Mouse (Mus musculus) testis, postnatal 14 days (tissue): ENCODE data around the gene Olfr834.

Source experiments
- DNase-seq: peaks from one replicate; pipeline ENCODE4 v3.0.0; 2021; ENCODE audit warnings: low spot score

Olfr834 gene

DNA sequence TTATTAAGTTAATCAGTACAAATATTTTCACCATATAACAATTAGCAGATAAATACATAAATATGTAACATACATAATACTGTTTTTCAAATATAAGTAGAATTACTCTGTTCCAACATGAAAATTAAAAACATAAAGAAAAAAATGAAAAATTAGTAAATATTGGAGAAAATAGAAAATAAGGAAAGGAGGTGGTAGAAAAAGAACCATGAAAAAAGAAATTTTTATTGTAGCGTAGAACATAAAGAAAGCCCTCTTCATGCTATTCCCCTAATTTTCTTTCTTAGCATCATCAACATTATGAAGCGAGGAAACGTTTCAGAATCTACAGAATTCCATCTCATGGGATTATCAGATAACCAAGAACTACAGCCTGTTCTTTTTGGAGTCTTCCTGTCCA, at the start of gene Olfr834:
Gene Olfr834 (plus strand): TSS at position 301 of the 400 bp plus-strand sequence.
- DNase-seq: no peak

- DNase-seq: no peak
Observed at GRCm38 (mm10) chr9:18962021-18962420, 25.8 kb upstream of the Olfr834 start.

DNA sequence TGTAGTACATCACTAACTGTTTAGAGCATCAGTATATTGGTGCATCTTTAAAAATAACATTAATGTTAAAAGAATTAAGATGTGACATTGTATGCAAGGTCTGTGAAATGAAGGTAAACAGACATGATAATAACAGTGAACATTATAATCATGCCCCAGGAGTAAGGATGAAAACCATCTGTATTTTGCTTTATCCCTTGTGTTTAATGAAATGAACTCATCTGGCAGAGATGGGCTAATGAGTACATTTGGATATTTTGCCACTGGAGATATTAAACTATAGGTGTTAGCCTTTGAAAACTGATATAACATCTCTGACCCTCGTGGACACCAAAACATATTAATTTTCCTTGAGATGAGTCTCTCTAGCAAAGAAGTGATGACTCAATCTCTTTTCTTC, 44.6 kb downstream of the Olfr834 start, which contains the start of gene Olfr835:
Gene Olfr835 (plus strand): TSS at position 301 of the 400 bp plus-strand sequence.
- DNase-seq: no peak
